Mouse (Mus musculus): ENCODE measurements around the gene Gadl1. TPM values are rescaled to one million over a fixed set of nuclear protein-coding genes. Genes with fewer than 3 reads are reported as not detected.

Gene Gadl1
- total and polyA plus RNA-seq, 3 experiments = 0.02 to 0.29 TPM; not detected in 1

DNA sequence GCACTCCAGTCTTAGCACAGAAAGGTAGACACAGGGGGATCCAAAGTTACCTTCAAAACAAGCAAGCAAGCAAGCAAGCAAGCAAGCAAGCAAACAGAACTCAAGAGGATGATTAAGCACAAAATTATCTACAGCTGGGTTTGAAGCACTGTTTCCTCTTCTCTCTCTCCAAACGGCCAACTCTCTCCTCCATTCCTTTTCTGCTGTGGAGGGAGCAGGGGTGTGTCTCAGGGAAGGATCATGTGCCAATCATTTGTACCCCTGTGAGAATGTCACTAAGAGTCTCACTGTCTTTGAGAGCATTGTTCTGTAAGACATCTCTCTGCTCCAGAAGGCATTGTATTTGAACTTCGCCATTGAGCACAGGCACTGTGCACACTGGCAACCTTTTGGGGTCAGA, 27.1 kb downstream of the Gadl1 start:
- DNase-seq = no peak

- no peak for DNase-seq
These were observed 28.7 kb downstream of the Gadl1 start for GRCm38 (mm10) chr9:115937915-115938314.

DNA sequence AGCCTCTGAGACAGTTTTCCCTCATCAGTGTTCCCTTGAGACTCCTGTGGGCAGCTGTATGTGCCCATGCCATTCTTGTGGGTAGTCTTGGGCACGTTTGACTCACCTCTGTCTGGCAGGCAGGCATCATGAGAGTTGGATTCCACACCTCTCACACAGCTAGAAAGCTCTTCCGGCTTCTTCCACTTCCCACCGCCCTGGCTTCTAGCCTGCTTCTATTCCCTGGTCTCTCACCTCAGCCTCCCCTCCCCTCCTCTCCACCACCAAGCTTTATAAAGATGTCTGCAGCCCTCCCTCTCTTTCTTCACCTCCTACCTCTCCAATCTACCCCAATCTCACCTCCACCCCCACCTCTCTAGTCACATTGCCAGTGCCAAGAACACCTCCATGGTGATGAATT, 30.2 kb downstream of the Gadl1 start:
- no peak for DNase-seq

DNA sequence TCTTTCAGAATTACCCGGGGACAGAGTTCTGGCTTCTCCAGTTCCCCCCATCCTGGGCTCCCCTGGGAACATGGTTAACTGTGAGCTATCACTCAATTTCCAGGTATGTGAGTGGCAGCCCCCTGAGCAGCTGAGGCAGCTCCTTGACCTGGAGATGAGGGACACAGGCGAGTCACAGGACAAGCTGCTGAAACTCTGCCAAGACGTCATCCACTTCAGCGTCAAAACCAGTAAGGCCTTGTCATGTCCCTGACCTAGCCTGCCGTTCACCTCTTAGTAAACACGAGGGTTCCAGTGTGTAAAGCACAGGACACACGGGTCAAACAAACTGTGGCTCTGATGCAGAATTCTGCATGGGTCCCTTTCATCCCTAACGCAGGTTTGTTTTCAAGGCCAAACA, 31.9 kb downstream of the Gadl1 start:
- peak; percentile 83 for DNase-seq

- DNase-seq = no peak
These were observed 33.2 kb downstream of the Gadl1 start for GRCm38 (mm10) chr9:115942486-115942885.

- no peak for DNase-seq
These were observed 33.7 kb downstream of the Gadl1 start for GRCm38 (mm10) chr9:115942989-115943388.

GRCm38 (mm10) chr9:115943577-115944320, 34.5 kb downstream of the Gadl1 start:
- no peak for DNase-seq

- DNase-seq = no peak
These were observed 55.8 kb downstream of the Gadl1 start for GRCm38 (mm10) chr9:115965056-115965455.

DNA sequence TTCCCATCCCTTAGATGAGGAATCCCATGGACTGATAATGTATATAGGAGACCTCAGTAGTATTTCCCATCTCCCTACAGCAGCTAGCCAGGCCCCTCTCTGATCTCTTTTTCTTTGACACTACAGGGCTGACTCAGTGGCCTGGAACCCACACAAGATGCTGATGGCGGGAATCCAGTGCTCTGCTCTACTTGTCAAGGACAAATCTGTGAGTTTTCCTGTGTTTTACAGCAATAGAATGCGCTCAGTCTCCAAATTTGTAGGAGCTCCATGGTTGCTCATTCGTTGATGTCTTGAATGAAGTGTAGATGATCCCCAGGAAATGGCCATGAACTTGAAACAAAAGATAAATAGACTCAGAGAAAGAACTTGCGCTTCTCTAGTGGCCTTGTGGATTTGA, 56.9 kb downstream of the Gadl1 start:
- peak; percentile 78 for DNase-seq

DNA sequence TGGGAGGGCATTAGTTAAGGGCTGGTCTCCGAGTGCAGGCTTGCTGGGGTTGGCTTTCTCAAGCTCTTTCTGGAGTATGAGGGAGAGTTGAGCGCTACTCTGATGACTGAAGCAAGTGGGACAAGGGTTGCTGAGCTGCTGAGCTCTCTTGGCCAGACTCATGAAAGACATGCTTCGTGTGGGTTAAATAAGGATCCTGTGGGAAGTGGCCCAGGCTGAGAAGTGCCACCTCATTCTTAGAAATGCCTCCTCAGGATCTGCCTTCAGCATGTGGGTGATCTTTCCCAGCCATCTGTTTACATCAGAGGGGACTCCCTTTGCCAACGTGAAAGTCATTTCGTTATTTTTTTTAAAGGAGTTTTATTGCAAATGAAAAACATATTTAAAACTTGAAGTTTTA, 57.5 kb downstream of the Gadl1 start:
- DNase-seq = no peak

- no peak for DNase-seq
These were observed 58.4 kb downstream of the Gadl1 start for GRCm38 (mm10) chr9:115967638-115968037.

DNA sequence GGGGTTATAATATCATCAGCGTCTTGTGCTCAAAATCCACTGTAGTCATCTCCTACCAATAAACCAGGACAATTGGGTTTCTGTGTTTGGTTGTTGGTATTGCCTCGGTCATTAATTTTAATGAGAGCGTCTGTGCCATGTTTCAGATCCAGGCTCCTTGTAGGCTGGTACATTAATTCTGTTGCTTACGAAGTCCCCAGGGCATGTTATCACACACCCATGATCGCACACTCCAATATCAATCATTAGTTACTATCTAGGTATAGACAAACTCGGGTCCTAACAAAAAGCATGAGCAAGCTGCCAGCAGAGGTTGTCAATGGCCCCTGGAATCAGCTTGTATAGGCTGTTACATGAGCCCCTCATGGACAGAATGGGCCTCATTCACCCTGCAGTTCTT, 67.6 kb downstream of the Gadl1 start:
- DNase-seq = no peak

DNA sequence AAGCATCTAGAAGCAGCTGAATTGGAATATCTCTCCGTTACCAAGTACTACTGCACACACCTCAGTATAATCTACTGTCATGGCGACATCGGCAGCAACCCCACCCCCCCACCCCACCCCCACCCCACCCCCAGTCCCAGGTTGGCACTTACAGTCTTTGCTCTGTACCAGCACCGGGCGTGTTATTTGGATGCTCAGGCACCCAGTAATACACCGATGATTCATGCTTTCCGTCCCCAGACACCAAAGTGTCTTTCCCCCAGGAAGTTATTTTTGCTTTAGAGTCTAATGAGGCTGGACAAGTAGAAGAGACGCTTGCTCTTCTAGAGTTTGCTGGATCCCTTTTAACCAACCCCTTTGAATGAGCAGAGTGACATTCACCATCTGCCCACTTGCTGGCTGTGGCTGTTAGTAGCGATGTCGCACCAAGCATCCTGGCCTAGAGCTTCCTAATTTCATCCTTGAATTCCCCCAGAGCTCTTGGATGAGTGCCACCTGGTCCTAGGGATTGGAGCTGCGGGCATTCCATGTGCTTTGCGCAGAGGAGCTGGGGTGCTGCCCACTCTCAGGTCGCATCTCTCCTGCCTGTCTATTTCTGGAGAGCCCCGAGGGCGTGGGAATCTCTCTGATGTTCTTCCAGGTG, 68.5 kb downstream of the Gadl1 start:
- peak; percentile 50 for DNase-seq

DNA sequence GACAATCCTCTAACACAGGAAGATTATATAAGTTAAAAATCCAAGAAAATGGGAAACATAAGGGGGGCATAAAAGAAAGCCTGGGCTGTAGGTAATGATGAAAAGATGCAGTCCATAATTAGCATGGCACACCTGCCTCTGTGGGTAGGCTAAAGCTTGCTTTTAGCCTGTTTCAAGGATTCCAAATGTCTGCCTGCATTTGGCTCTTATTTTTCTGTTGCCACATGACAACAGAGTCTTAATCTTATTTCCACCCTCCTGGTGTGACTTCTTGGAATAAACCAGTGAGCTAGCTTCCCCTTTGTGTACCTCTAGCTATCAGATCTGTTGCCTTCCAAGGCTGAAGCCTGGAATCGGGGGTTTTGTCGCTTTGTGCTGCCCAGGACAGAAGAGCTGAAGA, 69.2 kb downstream of the Gadl1 start:
- no peak for DNase-seq

DNA sequence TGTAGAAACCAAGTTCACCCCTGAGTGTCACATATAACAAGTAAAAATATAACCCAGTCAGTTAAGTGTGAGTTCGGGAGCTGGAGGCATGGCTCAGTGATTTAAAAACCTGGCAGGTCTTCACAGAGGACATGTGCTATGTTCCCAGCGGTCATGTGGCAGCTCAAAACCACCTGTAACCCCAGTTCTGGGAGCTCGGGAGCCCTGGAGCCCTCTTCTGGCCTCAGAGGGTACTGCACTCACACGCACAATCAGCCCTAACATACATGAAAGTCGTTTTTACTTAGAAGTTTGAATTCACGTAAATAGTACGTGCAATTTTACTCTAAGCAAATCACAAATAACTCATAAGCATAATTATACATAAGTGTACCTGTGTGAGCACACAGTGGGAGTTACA, 81.4 kb downstream of the Gadl1 start:
- DNase-seq = no peak

GRCm38 (mm10) chr9:115994772-115995171, 85.5 kb downstream of the Gadl1 start:
- no peak for DNase-seq

GRCm38 (mm10) chr9:115995856-115996560, 86.8 kb downstream of the Gadl1 start:
- DNase-seq = no peak

DNA sequence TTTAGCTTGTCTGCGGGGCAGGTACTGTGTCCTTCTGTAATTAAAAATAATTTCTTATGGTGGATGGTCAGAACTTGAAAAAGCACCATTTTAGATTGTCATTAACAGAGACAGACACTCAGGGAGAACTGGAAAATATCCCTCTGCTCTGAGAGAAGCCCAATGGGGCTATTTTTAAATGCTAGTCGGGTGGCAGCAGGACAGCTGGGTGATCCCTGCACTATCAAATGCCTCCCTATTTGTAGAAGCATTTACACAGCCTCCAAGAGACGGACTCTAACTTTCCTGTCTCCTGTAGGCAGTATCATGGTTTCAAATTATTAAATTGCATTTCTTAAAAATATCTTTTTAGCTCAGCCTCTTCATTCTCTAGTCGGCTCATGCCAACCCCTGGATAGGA, 89.1 kb downstream of the Gadl1 start:
- DNase-seq = no peak

- DNase-seq = no peak
These were observed 90.2 kb downstream of the Gadl1 start for GRCm38 (mm10) chr9:115999361-115999990.

- DNase-seq = no peak
These were observed 104.7 kb downstream of the Gadl1 start for GRCm38 (mm10) chr9:116013911-116014310.

- peak; percentile 49 for DNase-seq
These were observed 107.0 kb downstream of the Gadl1 start for GRCm38 (mm10) chr9:116016221-116016620.

GRCm38 (mm10) chr9:116017091-116017490, 107.8 kb downstream of the Gadl1 start:
- peak; percentile 76 for DNase-seq

GRCm38 (mm10) chr9:116018586-116018985, 109.3 kb downstream of the Gadl1 start:
- no peak for DNase-seq
